Mouse (Mus musculus): ENCODE data around the gene Krtap4-6. TPM values are rescaled to one million over a fixed set of nuclear protein-coding genes. Genes with fewer than 3 reads are reported as not detected.

Krtap4-6 gene
- polyA plus RNA-seq, 1 experiment = not detected

- no peak for TF ChIP-seq GATA1 (IDR thresholded peaks at IDR 0.05; ENCODE audit: low read length)
Observed at GRCm38 (mm10) chr11:99620335-99620734, 45.4 kb downstream of the Krtap4-6 start, which contains the start of gene Gm11562. Gm11562 (minus strand) TSS chr11:99620435.

Other genes with a start within 250 kb of the Krtap4-6 start
- 0.03 TPM in 1 of 2 replicates, not detected in the other for gene Krt12, start 243.7 kb downstream of the Krtap4-6 start, polyA plus RNA-seq (2012)
- not detected in 2 replicates for gene Krt20, start 227.8 kb downstream of the Krtap4-6 start, polyA plus RNA-seq (2012)
- not detected in 2 replicates for gene Krt23, start 172.8 kb downstream of the Krtap4-6 start, polyA plus RNA-seq (2012)
- not detected in 2 replicates for gene Krt39, start 144.6 kb downstream of the Krtap4-6 start, polyA plus RNA-seq (2012)
- gene Krt40, start 122.8 kb downstream of the Krtap4-6 start, polyA plus RNA-seq (2012) = not detected in 2 replicates
- gene Krtap3-3, start 115.1 kb downstream of the Krtap4-6 start, polyA plus RNA-seq (2012) = not detected in 2 replicates
- gene Krtap3-2, start 109.1 kb downstream of the Krtap4-6 start, polyA plus RNA-seq (2012) = not detected in 2 replicates
- not detected in 2 replicates for gene Gm11939, start 106.5 kb downstream of the Krtap4-6 start, polyA plus RNA-seq (2012)
- not detected in 2 replicates for gene Krtap3-1, start 99.3 kb downstream of the Krtap4-6 start, polyA plus RNA-seq (2012)
- not detected in 2 replicates for gene Krtap1-5, start 84.9 kb downstream of the Krtap4-6 start, polyA plus RNA-seq (2012)
- not detected in 2 replicates for gene Krtap1-4, start 82.3 kb downstream of the Krtap4-6 start, polyA plus RNA-seq (2012)
- not detected in 2 replicates for gene Krtap1-3, start 74.6 kb downstream of the Krtap4-6 start, polyA plus RNA-seq (2012)
- not detected in 2 replicates for gene Krtap9-3, start 67.9 kb downstream of the Krtap4-6 start, polyA plus RNA-seq (2012)
- not detected in 2 replicates for gene Gm11938, start 62.7 kb downstream of the Krtap4-6 start, polyA plus RNA-seq (2012)
- gene Gm11937, start 55.8 kb downstream of the Krtap4-6 start, polyA plus RNA-seq (2012) = not detected in 2 replicates
- gene Krtap2-4, start 51.1 kb downstream of the Krtap4-6 start, polyA plus RNA-seq (2012) = not detected in 2 replicates
- gene Gm11562, start 45.5 kb downstream of the Krtap4-6 start, polyA plus RNA-seq (2012) = not detected in 2 replicates
- gene Krtap4-1, start 37.7 kb downstream of the Krtap4-6 start, polyA plus RNA-seq (2012) = not detected in 2 replicates
- gene Krtap4-2, start 30.9 kb downstream of the Krtap4-6 start, polyA plus RNA-seq (2012) = not detected in 2 replicates
- not detected in 2 replicates for gene Krtap4-7, start 21.9 kb downstream of the Krtap4-6 start, polyA plus RNA-seq (2012)
- not detected in 2 replicates for gene Gm11555, start 15.7 kb downstream of the Krtap4-6 start, polyA plus RNA-seq (2012)
- gene Gm11563, start 7.0 kb downstream of the Krtap4-6 start, polyA plus RNA-seq (2012) = not detected in 2 replicates
- gene Gm14190, start 24.8 kb upstream of the Krtap4-6 start, polyA plus RNA-seq (2012) = not detected in 2 replicates
- gene Gm14180, start 68.3 kb upstream of the Krtap4-6 start, polyA plus RNA-seq (2012) = not detected in 2 replicates
- gene Gm11595, start 107.0 kb upstream of the Krtap4-6 start, polyA plus RNA-seq (2012) = not detected in 2 replicates
- gene Krtap4-8, start 114.7 kb upstream of the Krtap4-6 start, polyA plus RNA-seq (2012) = not detected in 2 replicates
- gene Krtap4-9, start 119.2 kb upstream of the Krtap4-6 start, polyA plus RNA-seq (2012) = not detected in 2 replicates
- not detected in 2 replicates for gene Gm11596, start 127.5 kb upstream of the Krtap4-6 start, polyA plus RNA-seq (2012)
- not detected in 2 replicates for gene Gm11569, start 133.0 kb upstream of the Krtap4-6 start, polyA plus RNA-seq (2012)
- gene Gm11554, start 138.5 kb upstream of the Krtap4-6 start, polyA plus RNA-seq (2012) = not detected in 2 replicates
- not detected in 2 replicates for gene Krtap4-13, start 143.9 kb upstream of the Krtap4-6 start, polyA plus RNA-seq (2012)
- not detected in 2 replicates for gene Gm11564, start 149.7 kb upstream of the Krtap4-6 start, polyA plus RNA-seq (2012)
- gene 2300003K06Rik, start 172.1 kb upstream of the Krtap4-6 start, polyA plus RNA-seq (2012) = not detected in 2 replicates
- not detected in 2 replicates for gene Krtap4-16, start 185.6 kb upstream of the Krtap4-6 start, polyA plus RNA-seq (2012)
- not detected in 2 replicates for gene Gm11568, start 192.0 kb upstream of the Krtap4-6 start, polyA plus RNA-seq (2012)
- gene Gm11559, start 198.5 kb upstream of the Krtap4-6 start, polyA plus RNA-seq (2012) = not detected in 2 replicates
- not detected in 2 replicates for gene Krtap9-1, start 207.4 kb upstream of the Krtap4-6 start, polyA plus RNA-seq (2012)
- gene Gm11567, start 213.2 kb upstream of the Krtap4-6 start, polyA plus RNA-seq (2012) = not detected in 2 replicates
- gene Krtap31-1, start 242.0 kb upstream of the Krtap4-6 start, polyA plus RNA-seq (2012) = not detected in 2 replicates
- gene Gm11565, start 248.8 kb upstream of the Krtap4-6 start, polyA plus RNA-seq (2012) = not detected in 2 replicates

Data from G1E-ER4 (cell line).